Mouse (Mus musculus) embryonic facial prominence, embryonic 12.5 days (tissue): Measurements from ENCODE around the gene Fcamr. TPM values are rescaled to one million over a fixed set of nuclear protein-coding genes. Genes with fewer than 3 reads are reported as not detected.

Source experiments
- ATAC-seq: fragments of 200-750 bp; cut with Nextera tagmentation; 2 replicates; pipeline ENCODE4 v1.8.0; 2017; ENCODE audit not compliant: insufficient number of reproducible peaks, insufficient read depth, low FRiP score, low TSS enrichment
- H3K27ac ChIP-seq: fragments of 300-500 bp; sonication (generic); 2 replicates; pipeline ENCODE4 v1.5.1; 2016; ENCODE audit warnings: mild to moderate bottlenecking
- H3K27me3 ChIP-seq: fragments of 300-500 bp; sonication (generic); 2 replicates; pipeline ENCODE4 v1.6.1; 2016; ENCODE audit warnings: mild to moderate bottlenecking, moderate library complexity
- H3K36me3 ChIP-seq: fragments of 300-500 bp; sonication (generic); 2 replicates; pipeline ENCODE4 v1.6.1; 2016; ENCODE audit warnings: mild to moderate bottlenecking
- H3K4me1 ChIP-seq: fragments of 300-500 bp; sonication (generic); 2 replicates; pipeline ENCODE4 v1.6.1; 2016
- H3K4me2 ChIP-seq: fragments of 300-500 bp; sonication (generic); replicated peaks from 2 replicates; pipeline ENCODE4 v1.6.1; 2016; ENCODE audit warnings: mild to moderate bottlenecking, moderate library complexity
- H3K4me3 ChIP-seq: fragments of 300-500 bp; sonication (generic); 2 replicates; pipeline ENCODE4 v1.5.1; 2016; ENCODE audit warnings: mild to moderate bottlenecking
- H3K9ac ChIP-seq: fragments of 300-500 bp; sonication (generic); 2 replicates; pipeline ENCODE4 v1.6.1; 2016; ENCODE audit warnings: mild to moderate bottlenecking, moderate library complexity
- H3K9me3 ChIP-seq: fragments of 300-500 bp; sonication (generic); 2 replicates; pipeline ENCODE4 v1.6.1; 2016; ENCODE audit warnings: mild to moderate bottlenecking, moderate library complexity
- WGBS: fragments of 180-500 bp; shearing (Covaris S2); methylation state at CpG from one replicate; pipeline ENCODE4 v1.1.7; 2016; 5-methylcytosine and 5-hydroxymethylcytosine counted together
- polyA plus RNA-seq: library from polyadenylated mRNA; unstranded; fragments of >200 nt; fragmentation: Nextera tagmentation; extraction: Ambion mirVana; gene quantifications from 2 replicates; pipeline ENCODE4 v1.2.1, GENCODE M21; 2016

Fcamr gene
- polyA plus RNA-seq, 1 experiment from 2014 or later = not detected

GRCm38 (mm10) chr1:130810906-130811305 lies 10.2 kb downstream of the Fcamr start:
- Histone ChIP-seq H3K9ac (no peak overlapping the region), H3K27me3 (no peaks in the 10 kb centered on the region), H3K36me3 (no peaks in the 10 kb centered on the region), H3K4me2 (no peak overlapping the region), H3K9me3 (no peaks in the 10 kb centered on the region), H3K27ac (no peak overlapping the region), H3K4me1 (no peaks in the 10 kb centered on the region), H3K4me3 (no peak overlapping the region)
- 84% methylated on average over 3 of the region's 3 CpGs for WGBS
- ATAC-seq = no peak

GRCm38 (mm10) chr1:130811316-130811715 lies 10.6 kb downstream of the Fcamr start:
- Histone ChIP-seq H3K27ac (no peak overlapping the region), H3K9me3 (no peaks in the 10 kb centered on the region), H3K4me1 (no peaks in the 10 kb centered on the region), H3K4me3 (no peak overlapping the region), H3K4me2 (no peak overlapping the region), H3K36me3 (no peaks in the 10 kb centered on the region), H3K27me3 (no peaks in the 10 kb centered on the region), H3K9ac (no peak overlapping the region)
- 64% methylated on average over 17 of the region's 17 CpGs for WGBS
- ATAC-seq = no peak

GRCm38 (mm10) chr1:130819737-130820136 lies 19.0 kb downstream of the Fcamr start:
- no peak for ATAC-seq

GRCm38 (mm10) chr1:130820316-130821148 lies 19.8 kb downstream of the Fcamr start:
- no peak for ATAC-seq

More at GRCm38 (mm10) chr1:130819737-130820136, 19.0 kb downstream of the Fcamr start:
- no peaks in the 10 kb centered on the region for H3K9me3 ChIP-seq
- H3K4me1 ChIP-seq = no peaks in the 10 kb centered on the region
- H3K4me3 ChIP-seq = no peak overlapping the region
- 74% methylated on average over 1 of the region's 1 CpGs for WGBS
- H3K27me3 ChIP-seq = no peaks in the 10 kb centered on the region
- no peaks in the 10 kb centered on the region for H3K36me3 ChIP-seq
- H3K9ac ChIP-seq = no peak overlapping the region
- no peak overlapping the region for H3K27ac ChIP-seq
- no peak overlapping the region for H3K4me2 ChIP-seq

GRCm38 (mm10) chr1:130821149-130821471 lies 20.4 kb downstream of the Fcamr start:
- no peaks in the 10 kb centered on the region for H3K36me3 ChIP-seq
- H3K27me3 ChIP-seq = no peaks in the 10 kb centered on the region
- ATAC-seq = no peak
- no peak overlapping the region for H3K9ac ChIP-seq
- H3K9me3 ChIP-seq = no peaks in the 10 kb centered on the region
- H3K27ac ChIP-seq = no peak overlapping the region
- H3K4me1 ChIP-seq = no peaks in the 10 kb centered on the region
- no peak overlapping the region for H3K4me2 ChIP-seq
- H3K4me3 ChIP-seq = no peak overlapping the region
- 93% methylated on average over 2 of the region's 2 CpGs for WGBS

More at GRCm38 (mm10) chr1:130820316-130821148, 19.8 kb downstream of the Fcamr start:
- Histone ChIP-seq H3K4me3 (no peak overlapping the region), H3K36me3 (no peaks in the 10 kb centered on the region), H3K9me3 (no peaks in the 10 kb centered on the region), H3K9ac (no peak overlapping the region), H3K27ac (no peak overlapping the region), H3K4me1 (no peaks in the 10 kb centered on the region), H3K27me3 (no peaks in the 10 kb centered on the region), H3K4me2 (no peak overlapping the region)
- WGBS = 87% methylated on average over 7 of the region's 7 CpGs

GRCm38 (mm10) chr1:130821911-130822625 lies 21.4 kb downstream of the Fcamr start:
- H3K36me3 ChIP-seq = no peaks in the 10 kb centered on the region
- H3K4me3 ChIP-seq = no peak overlapping the region
- 83% methylated on average over 9 of the region's 9 CpGs for WGBS
- no peaks in the 10 kb centered on the region for H3K9me3 ChIP-seq
- ATAC-seq = no peak
- H3K27me3 ChIP-seq = no peaks in the 10 kb centered on the region
- no peak overlapping the region for H3K4me2 ChIP-seq
- no peak overlapping the region for H3K27ac ChIP-seq
- no peak overlapping the region for H3K9ac ChIP-seq
- H3K4me1 ChIP-seq = no peaks in the 10 kb centered on the region

- Histone ChIP-seq H3K9me3 (no peaks in the 10 kb centered on the region), H3K9ac (no peak within 1 kb of the TSS), H3K4me1 (no peaks in the 10 kb centered on the region), H3K27me3 (no peaks in the 10 kb centered on the region), H3K27ac (no peak within 1 kb of the TSS), H3K4me2 (no peak within 1 kb of the TSS), H3K4me3 (no peak within 1 kb of the TSS), H3K36me3 (no peaks in the 10 kb centered on the region)
- ATAC-seq = no peak
- 87% methylated on average over 5 of the region's 5 CpGs for WGBS
Observed at GRCm38 (mm10) chr1:130826448-130826847, 25.7 kb downstream of the Fcamr start, which contains the start of gene Pigr. Gene Pigr (plus strand): TSS chr1:130826684.

- H3K4me1 ChIP-seq = no peaks in the 10 kb centered on the region; the same call in 1 of the 2 replicates
- 70% methylated on average over 4 of the region's 4 CpGs for WGBS
- H3K9ac ChIP-seq = no peak overlapping the region
- no peak for ATAC-seq
- no peak overlapping the region for H3K4me3 ChIP-seq
- H3K27me3 ChIP-seq = no peaks in the 10 kb centered on the region
- H3K4me2 ChIP-seq = no peak overlapping the region
- H3K36me3 ChIP-seq = no peaks in the 10 kb centered on the region
- H3K27ac ChIP-seq = no peak overlapping the region
- no peaks in the 10 kb centered on the region for H3K9me3 ChIP-seq
Observed at GRCm38 (mm10) chr1:130828656-130829055, 28.0 kb downstream of the Fcamr start.

- no peak overlapping the region for H3K4me2 ChIP-seq
- no peak overlapping the region for H3K9ac ChIP-seq
- H3K27me3 ChIP-seq = no peaks in the 10 kb centered on the region
- H3K36me3 ChIP-seq = no peaks in the 10 kb centered on the region
- ATAC-seq = no peak
- no peak overlapping the region for H3K27ac ChIP-seq
- WGBS = 79% methylated on average over 8 of the region's 8 CpGs
- no peaks in the 10 kb centered on the region for H3K9me3 ChIP-seq
- no peaks in the 10 kb centered on the region; the same call in 1 of the 2 replicates for H3K4me1 ChIP-seq
- no peak overlapping the region for H3K4me3 ChIP-seq
Observed at GRCm38 (mm10) chr1:130829906-130830830, 29.5 kb downstream of the Fcamr start.

GRCm38 (mm10) chr1:130832230-130833149 lies 31.8 kb downstream of the Fcamr start:
- ATAC-seq = no peak
- Histone ChIP-seq H3K4me3 (no peak overlapping the region), H3K27ac (no peak overlapping the region), H3K4me2 (no peak overlapping the region), H3K9ac (no peak overlapping the region), H3K9me3 (no peaks in the 10 kb centered on the region), H3K27me3 (no peaks in the 10 kb centered on the region), H3K36me3 (no peaks in the 10 kb centered on the region), H3K4me1 (no peaks in the 10 kb centered on the region; the same call in 1 of the 2 replicates)
- WGBS = 74% methylated on average over 5 of the region's 5 CpGs
